Mouse (Mus musculus): Measurements from ENCODE around the gene Bpgm. TPM values are rescaled to one million over a fixed set of nuclear protein-coding genes. Genes with fewer than 3 reads are reported as not detected.

The Bpgm gene
- total and polyA plus RNA-seq, 2 experiments from 2014 or later: 49.6 to 70.3 TPM

DNA sequence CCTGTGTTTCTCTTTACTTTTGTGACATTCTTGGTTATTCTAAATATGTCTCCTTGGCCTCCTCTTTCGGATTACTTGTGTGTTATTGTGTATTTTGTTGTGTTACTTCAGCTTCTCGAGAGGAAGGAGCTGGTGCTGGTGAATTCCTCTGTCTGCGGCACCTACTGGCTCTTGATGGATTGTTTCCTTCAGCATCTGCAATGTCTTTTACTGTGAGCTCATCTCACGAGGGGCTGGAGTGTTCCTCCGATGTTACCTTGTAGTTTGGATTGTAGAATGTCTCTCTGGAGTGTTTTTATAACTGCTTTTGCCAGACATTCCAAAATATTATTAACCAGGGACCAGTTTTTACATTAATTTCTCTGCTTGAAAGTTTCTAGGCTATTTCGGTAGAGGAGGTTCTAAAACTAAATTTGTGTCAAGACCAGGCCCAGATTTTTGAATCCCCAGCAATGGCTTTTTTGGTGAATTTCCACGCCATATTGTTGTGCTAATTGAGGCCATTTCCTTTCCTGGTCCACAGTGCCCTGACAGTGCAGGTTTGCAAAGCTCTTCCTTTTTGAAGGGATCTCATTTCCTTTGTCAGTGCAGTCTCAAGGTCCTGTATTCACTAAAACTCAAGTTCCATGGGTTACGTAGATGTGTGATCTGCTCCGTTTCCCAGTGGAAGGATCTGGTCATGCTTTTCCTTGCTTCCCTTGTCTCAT lies 78.4 kb downstream of the Bpgm start:
- H3K9me3 ChIP-seq (ENCODE audit: low read length): no peaks in the 10 kb centered on the region
- H3K36me3 ChIP-seq (ENCODE audit: insufficient read depth): no peaks in the 10 kb centered on the region
- ATAC-seq (no peak), DNase-seq (no peak)
- no peak overlapping the region for H3K9ac ChIP-seq
- no peak overlapping the region for H3K4me3 ChIP-seq (ENCODE audit: low read depth, low read length)
- no peaks in the 10 kb centered on the region for H3K4me1 ChIP-seq (ENCODE audit: insufficient read depth)
- no peak overlapping the region for H3K27ac ChIP-seq (ENCODE audit: low read depth, low read length)
- no peaks in the 10 kb centered on the region for H3K27me3 ChIP-seq (ENCODE audit: insufficient read depth, low read length)
- H3K4me2 ChIP-seq (ENCODE audit: low read depth): no peak overlapping the region
- 88% methylated on average over 9 of the region's 9 CpGs for WGBS
- no peak for TF ChIP-seq CTCF (IDR thresholded peaks at IDR 0.05; ENCODE audit: low read depth)

Other genes starting within 250 kb of the Bpgm start
- 78.5 and 88.6 TPM in 2 replicates for gene Akr1b3, start 158.7 kb upstream of the Bpgm start, total RNA-seq (2014; rRNA removed)
- 98.3 and 117 TPM in 2 replicates for gene Akr1b3, start 158.7 kb upstream of the Bpgm start, polyA plus RNA-seq (2015; fragmentation: Nextera tagmentation; extraction: Ambion mirVana)
- 1.1 and 3.6 TPM in 2 replicates for gene Akr1b8, start 122.1 kb upstream of the Bpgm start, total RNA-seq (2014; rRNA removed)
- 1.7 and 2.5 TPM in 2 replicates for gene Akr1b8, start 122.1 kb upstream of the Bpgm start, polyA plus RNA-seq (2015; fragmentation: Nextera tagmentation; extraction: Ambion mirVana)
- gene Akr1b10, start 92.0 kb upstream of the Bpgm start, total RNA-seq (2014; rRNA removed): 8.4 and 9.0 TPM in 2 replicates
- 8.0 and 9.9 TPM in 2 replicates for gene Akr1b10, start 92.0 kb upstream of the Bpgm start, polyA plus RNA-seq (2015; fragmentation: Nextera tagmentation; extraction: Ambion mirVana)
- not detected in 2 replicates for gene Akr1b7, start 63.9 kb upstream of the Bpgm start, total RNA-seq (2014; rRNA removed)
- gene Akr1b7, start 63.9 kb upstream of the Bpgm start, polyA plus RNA-seq (2015; fragmentation: Nextera tagmentation; extraction: Ambion mirVana): 0.19 TPM in 1 of 2 replicates, not detected in the other
- 19.6 and 28.5 TPM in 2 replicates for gene Cald1, start 122.3 kb downstream of the Bpgm start, total RNA-seq (2014; rRNA removed)
- 32.5 and 40.8 TPM in 2 replicates for gene Cald1, start 122.3 kb downstream of the Bpgm start, polyA plus RNA-seq (2015; fragmentation: Nextera tagmentation; extraction: Ambion mirVana)